Mouse (Mus musculus) frontal cortex, postnatal 10 days (tissue): Measurements from ENCODE around the gene Gys2.
"Not testable (repeated sequence)": the region's sequence is repeated elsewhere in the genome, so short reads cannot be mapped to it uniquely, and the experiment has no call there.

Experiments
- DNase-seq, 2 experiments: peaks; one replicate each; pipeline ENCODE4 v3.0.0; 2022; ENCODE audit warnings: low spot score in 2 of 2, mixed read lengths in 1 of 2

Gene Gys2

GRCm38 (mm10) chr6:142472801-142473203 lies at the start of gene Gys2:
Gene Gys2 (minus strand): TSS chr6:142473109.
- no peak for DNase-seq

GRCm38 (mm10) chr6:142521591-142522110 lies 48.7 kb upstream of the Gys2 start:
- no peak for DNase-seq

- DNase-seq = peak in 1 of 2 experiments; percentile 16
These were observed 46.2 kb upstream of the Gys2 start for GRCm38 (mm10) chr6:142519110-142519509.

GRCm38 (mm10) chr6:142515379-142515778 lies 42.5 kb upstream of the Gys2 start:
- DNase-seq = not testable (repeated sequence)

GRCm38 (mm10) chr6:142514912-142515311 lies 42.0 kb upstream of the Gys2 start:
- DNase-seq = peak; percentile 45 to 65

- DNase-seq = no peak
These were observed 40.0 kb upstream of the Gys2 start for GRCm38 (mm10) chr6:142512902-142513301.

- DNase-seq = no peak
These were observed 38.7 kb upstream of the Gys2 start for GRCm38 (mm10) chr6:142511516-142512135.

GRCm38 (mm10) chr6:142508663-142509062 lies 35.8 kb upstream of the Gys2 start:
- DNase-seq = no peak

GRCm38 (mm10) chr6:142507785-142508162 lies 34.9 kb upstream of the Gys2 start, which contains the start of gene Ldhb:
Gene Ldhb (minus strand): TSS chr6:142507957.
- DNase-seq = peak; percentile 88 to 92

GRCm38 (mm10) chr6:142507033-142507784 lies 34.3 kb upstream of the Gys2 start:
- DNase-seq = peak in 1 of 2 experiments; percentile 26

- DNase-seq = no peak
These were observed 33.6 kb upstream of the Gys2 start for GRCm38 (mm10) chr6:142506338-142507032.

GRCm38 (mm10) chr6:142503601-142504000 lies 30.7 kb upstream of the Gys2 start:
- no peak for DNase-seq

GRCm38 (mm10) chr6:142502519-142503125 lies 29.7 kb upstream of the Gys2 start:
- no peak for DNase-seq

GRCm38 (mm10) chr6:142490114-142490513 lies 17.2 kb upstream of the Gys2 start:
- DNase-seq = not testable (repeated sequence)

- no peak for DNase-seq
These were observed 14.7 kb upstream of the Gys2 start for GRCm38 (mm10) chr6:142487638-142488037.

- DNase-seq = no peak
These were observed 12.7 kb upstream of the Gys2 start for GRCm38 (mm10) chr6:142485478-142486123.

- DNase-seq = no peak
These were observed 4.3 kb upstream of the Gys2 start for GRCm38 (mm10) chr6:142477239-142477638.

- DNase-seq = no peak
These were observed 1.8 kb downstream of the Gys2 start for GRCm38 (mm10) chr6:142471141-142471540.

GRCm38 (mm10) chr6:142469602-142470001 lies 3.3 kb downstream of the Gys2 start:
- DNase-seq = no peak

- no peak for DNase-seq
These were observed 10.7 kb downstream of the Gys2 start for GRCm38 (mm10) chr6:142462194-142462593.

- DNase-seq = no peak
These were observed 13.8 kb downstream of the Gys2 start for GRCm38 (mm10) chr6:142459017-142459678.
